Mouse (Mus musculus) CH12.LX (cell line): ENCODE results near the gene Ckap4.

Experiments used
- CTCF ChIP-seq, 2 experiments: IDR thresholded peaks in 1 of 2; conservative IDR thresholded peaks in 1 of 2; 2 replicates each; pipeline ENCODE4 v1.5.1; 2011 to 2012; ENCODE audit warnings: low read depth in 2 of 2, low read length in 2 of 2, improper control_type of control experiment in 1 of 2, inconsistent platforms in 1 of 2, mild to moderate bottlenecking in 1 of 2, moderate library complexity in 1 of 2
- HCFC1 ChIP-seq: IDR thresholded peaks from 2 replicates; pipeline ENCODE4 v1.6.1; 2012; ENCODE audit warnings: low read depth, mild to moderate bottlenecking, inconsistent platforms, low read length, improper control_type of control experiment
- KAT2A ChIP-seq: IDR thresholded peaks from 2 replicates; pipeline ENCODE4 v1.6.1; 2012; ENCODE audit warnings: low read length, improper control_type of control experiment, inconsistent platforms; ENCODE audit not compliant: insufficient replicate concordance
- UBTF ChIP-seq: IDR thresholded peaks from 2 replicates; pipeline ENCODE4 v1.6.1; 2012; ENCODE audit warnings: low read depth, mild to moderate bottlenecking, inconsistent platforms, low read length, improper control_type of control experiment, moderate library complexity

- TF ChIP-seq CTCF (conservative IDR thresholded peaks at IDR 0.05 in 1 of 2, IDR thresholded peaks at IDR 0.05 in 1 of 2; ENCODE audit: low read depth in 2 of 2, low read length in 2 of 2) (no peak), KAT2A (no peak), UBTF (no peak), HCFC1 (no peak)
Measured at GRCm38 (mm10) chr10:84551846-84552245, 18.0 kb upstream of the Ckap4 start.
